Mouse (Mus musculus): ENCODE data around the gene Nlrp9c.
"Not testable (repeated sequence)": the region's sequence is repeated elsewhere in the genome, so short reads cannot be mapped to it uniquely, and the experiment has no call there.

DNA sequence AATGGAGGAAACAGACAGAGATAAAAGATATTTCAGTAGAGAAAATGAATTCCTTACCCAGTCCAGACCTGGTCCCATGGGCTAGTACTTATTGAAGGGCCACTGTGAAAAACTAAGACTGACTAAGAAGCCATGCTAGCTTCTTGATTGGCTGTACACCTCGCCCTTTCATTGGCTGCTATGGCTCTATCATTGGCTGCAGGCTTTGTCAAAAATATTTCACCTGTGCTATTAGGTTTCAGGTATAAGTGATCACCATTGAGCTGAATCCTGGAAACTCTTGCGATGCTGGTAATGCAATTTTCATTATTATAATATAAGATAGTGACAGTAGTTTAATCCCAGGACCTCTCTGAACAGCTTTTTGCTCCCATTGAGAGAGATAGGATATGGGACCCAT is at the start of gene Nlrp9c:
- TF ChIP-seq EP300, CTCF (IDR thresholded peaks at IDR 0.05; ENCODE audit: low read depth): not testable (repeated sequence)

All from liver, embryonic 14.5 days (tissue).